Mouse (Mus musculus) erythroblast, embryonic 14.5 days (primary cell): Measurements from ENCODE around the gene Ptgds. TPM values are rescaled to one million over a fixed set of nuclear protein-coding genes. Genes with fewer than 3 reads are reported as not detected.

Experiments used
- H3K27me3 ChIP-seq: 2 replicates; pipeline ENCODE4 v1.6.1; 2012; ENCODE audit warnings: inconsistent platforms; ENCODE audit not compliant: control insufficient read depth
- H3K36me3 ChIP-seq: 2 replicates; pipeline ENCODE4 v1.6.1; 2012; ENCODE audit warnings: mild to moderate bottlenecking, inconsistent platforms; ENCODE audit not compliant: control insufficient read depth
- H3K4me1 ChIP-seq: 2 replicates; pipeline ENCODE4 v1.6.1; 2012; ENCODE audit warnings: inconsistent platforms; ENCODE audit not compliant: control insufficient read depth
- H3K4me3 ChIP-seq: replicated peaks from 2 replicates; pipeline ENCODE3; 2012; ENCODE audit warnings: moderate library complexity, mild to moderate bottlenecking, inconsistent platforms
- H3K9me3 ChIP-seq: 2 replicates; pipeline ENCODE4 v1.6.1; 2012; ENCODE audit warnings: low read length, inconsistent platforms, mixed read lengths; ENCODE audit not compliant: control insufficient read depth
- GATA1 ChIP-seq: IDR thresholded peaks from 2 replicates; pipeline ENCODE4 v1.6.1; 2012; ENCODE audit warnings: low read length, inconsistent platforms, mixed read lengths
- TAL1 ChIP-seq: IDR thresholded peaks from 3 replicates; pipeline ENCODE4 v1.6.1; 2012; ENCODE audit warnings: low read length, inconsistent platforms, mixed read lengths
- polyA plus RNA-seq: library from polyadenylated mRNA; stranded (reverse); fragments of >175 nt; gene quantifications from 2 replicates; pipeline ENCODE4 v1.2.3, GENCODE M21; 2012

The Ptgds gene
- polyA plus RNA-seq, 1 experiment, result not detected

DNA sequence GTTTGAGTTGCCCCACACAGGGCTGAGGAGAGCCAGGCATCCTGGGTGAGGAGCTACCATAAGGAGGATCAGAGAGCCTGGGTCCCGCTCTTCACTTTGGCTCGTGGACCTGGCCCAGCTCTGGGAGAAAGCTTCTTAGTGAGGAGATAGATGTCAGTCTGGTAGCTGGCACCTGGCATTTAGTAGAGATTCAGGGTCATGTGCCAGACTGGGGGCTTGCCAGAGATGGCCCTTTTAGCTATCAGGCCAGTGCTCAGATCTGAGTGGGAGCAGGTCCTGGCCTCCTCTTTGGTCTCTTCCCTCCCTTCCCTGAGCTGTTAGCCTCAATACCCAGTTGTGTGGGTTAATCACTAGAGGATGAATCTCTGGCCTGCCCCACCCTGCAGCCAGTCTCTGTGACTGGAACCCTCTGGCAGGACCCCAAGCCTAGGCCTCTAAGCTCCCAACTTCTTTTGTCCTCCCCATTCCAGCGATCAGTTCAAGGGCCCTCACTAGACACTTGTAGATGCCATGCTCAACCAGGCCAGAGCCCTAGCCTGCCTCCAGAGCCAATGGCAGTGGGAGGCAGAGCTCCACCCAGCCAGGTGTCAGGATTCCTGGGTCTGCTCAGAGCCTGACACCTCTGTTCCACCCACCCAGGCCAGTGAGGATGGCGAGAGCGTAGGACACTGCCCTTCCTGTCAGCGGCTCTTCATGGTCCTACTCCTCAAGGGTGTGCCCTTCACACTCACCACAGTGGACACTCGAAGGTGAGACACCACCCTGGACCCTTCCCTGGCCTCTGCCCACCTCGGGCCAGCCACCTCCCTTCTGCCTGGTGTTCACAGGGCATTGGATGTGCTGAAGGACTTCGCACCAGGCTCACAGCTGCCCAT is 12.6 kb downstream of the Ptgds start:
- Histone ChIP-seq H3K9me3 (no peaks in the 10 kb centered on the region), H3K27me3 (no peaks in the 10 kb centered on the region), H3K4me1 (peaks cover 46% of the 10 kb centered on the region), H3K4me3 (no peak overlapping the region), H3K36me3 (peaks cover 18% of the 10 kb centered on the region)
- no peak for TF ChIP-seq TAL1
- no peak for TF ChIP-seq GATA1

DNA sequence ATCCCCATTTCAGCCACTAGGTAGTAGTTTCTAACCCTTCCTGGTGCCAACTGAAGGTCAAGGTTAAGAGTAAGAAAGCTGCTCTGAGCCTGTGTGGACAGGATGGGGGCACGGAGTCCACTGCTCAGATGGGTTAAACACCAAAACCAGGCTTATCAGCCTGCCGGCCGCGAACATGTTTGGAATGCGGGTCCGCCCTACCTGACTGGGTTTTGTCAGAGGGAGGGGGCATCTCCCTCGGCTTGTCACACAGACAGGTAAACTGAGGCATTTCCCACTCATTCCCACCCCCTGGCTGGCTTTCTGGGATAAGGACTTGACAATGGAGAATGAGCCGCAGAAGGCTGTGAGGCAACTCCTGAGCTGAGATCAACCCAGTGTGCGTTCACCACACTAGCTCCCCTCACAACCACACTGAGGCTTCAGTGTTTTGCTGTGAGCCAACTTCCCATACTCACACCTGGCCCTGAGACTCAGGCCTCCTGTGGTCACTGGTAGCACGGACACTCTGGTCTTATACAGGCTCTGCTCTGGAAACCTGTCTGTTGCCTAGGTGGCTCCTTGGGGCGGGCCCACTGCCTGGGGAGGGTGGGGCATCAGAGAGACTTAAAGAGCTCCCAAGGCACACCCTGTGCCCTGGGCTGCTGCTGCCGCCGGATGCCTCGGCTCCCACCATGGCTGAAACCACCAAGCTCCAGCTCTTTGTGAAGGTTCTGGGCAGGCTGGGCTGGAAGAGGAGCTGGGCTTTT is 13.5 kb downstream of the Ptgds start, which contains the start of gene Clic3:
Gene Clic3, plus strand, starts transcription at position 634 of the 749 bp plus-strand sequence.
- Histone ChIP-seq H3K4me1 (peaks cover 44% of the 10 kb centered on the region), H3K36me3 (peaks cover 18% of the 10 kb centered on the region), H3K9me3 (no peaks in the 10 kb centered on the region), H3K27me3 (no peaks in the 10 kb centered on the region), H3K4me3 (no peak within 1 kb of the TSS)
- no peak for TF ChIP-seq TAL1
- no peak for TF ChIP-seq GATA1

DNA sequence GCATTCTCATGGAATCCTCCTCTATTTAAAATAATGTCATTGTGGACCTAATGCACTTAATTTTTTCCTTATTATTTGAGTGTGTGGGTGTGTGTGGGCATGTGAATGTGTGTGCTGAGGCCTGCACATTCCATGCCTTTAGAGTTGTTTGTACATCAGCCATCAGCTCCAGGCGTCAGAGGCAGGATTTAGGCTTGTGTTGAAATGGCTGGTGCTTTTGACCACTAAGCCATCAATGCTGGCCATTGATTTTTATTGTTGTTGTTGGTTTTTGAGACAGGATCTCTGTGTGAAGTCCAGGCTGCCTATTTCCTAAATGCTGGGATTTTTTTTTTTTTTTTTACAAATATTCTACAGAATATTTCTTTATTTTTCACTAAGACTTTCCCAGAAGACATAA is 16.9 kb downstream of the Ptgds start:
- no peak overlapping the region for H3K4me3 ChIP-seq
- H3K27me3 ChIP-seq, result no peaks in the 10 kb centered on the region
- H3K36me3 ChIP-seq, result peaks cover 4% of the 10 kb centered on the region
- no peaks in the 10 kb centered on the region for H3K9me3 ChIP-seq
- TF ChIP-seq TAL1 (no peak), GATA1 (no peak)
- H3K4me1 ChIP-seq, result peaks cover 13% of the 10 kb centered on the region

DNA sequence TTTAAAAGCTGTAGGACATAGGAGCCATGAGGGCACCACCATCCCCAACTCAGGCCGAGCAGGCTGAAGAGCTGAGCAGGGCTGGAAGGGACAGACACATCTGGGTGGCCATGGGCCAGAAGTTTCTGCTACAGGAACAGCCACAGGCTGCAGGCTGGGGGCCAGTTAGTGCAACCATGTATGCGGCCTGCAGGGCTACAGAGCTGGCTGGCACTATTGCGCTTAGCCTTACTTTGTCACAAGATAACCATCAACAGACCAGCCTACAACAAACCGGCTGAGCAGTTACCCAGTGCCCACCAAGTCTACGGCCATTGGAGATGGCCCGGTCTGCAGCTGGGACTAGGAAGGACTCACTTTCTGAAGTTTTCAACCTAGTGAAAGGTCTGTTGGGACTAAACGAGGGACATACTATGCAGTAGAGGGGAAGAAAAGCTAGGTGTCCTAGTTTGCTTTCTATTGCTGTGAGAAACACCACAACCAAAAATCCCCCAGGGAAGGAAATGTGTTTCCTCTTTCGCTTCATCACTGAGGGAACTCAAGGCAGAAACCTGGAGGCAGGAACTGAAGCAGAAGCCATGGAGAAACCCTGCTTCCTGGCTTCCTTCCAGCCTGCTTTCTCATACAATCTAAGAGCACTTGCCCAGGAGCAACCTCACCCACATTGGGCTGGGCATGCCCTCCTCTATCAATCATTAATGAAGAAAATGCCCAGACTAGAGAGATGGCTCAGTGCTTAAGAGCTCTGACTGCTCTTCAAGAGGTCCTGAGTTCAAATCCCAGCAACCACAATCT is 18.8 kb downstream of the Ptgds start:
- Histone ChIP-seq H3K4me1 (no peaks in the 10 kb centered on the region; the same call in 1 of the 2 replicates), H3K36me3 (no peaks in the 10 kb centered on the region; the same call in 1 of the 2 replicates), H3K27me3 (no peaks in the 10 kb centered on the region), H3K4me3 (no peak overlapping the region), H3K9me3 (no peaks in the 10 kb centered on the region)
- TF ChIP-seq TAL1 (no peak), GATA1 (no peak)

DNA sequence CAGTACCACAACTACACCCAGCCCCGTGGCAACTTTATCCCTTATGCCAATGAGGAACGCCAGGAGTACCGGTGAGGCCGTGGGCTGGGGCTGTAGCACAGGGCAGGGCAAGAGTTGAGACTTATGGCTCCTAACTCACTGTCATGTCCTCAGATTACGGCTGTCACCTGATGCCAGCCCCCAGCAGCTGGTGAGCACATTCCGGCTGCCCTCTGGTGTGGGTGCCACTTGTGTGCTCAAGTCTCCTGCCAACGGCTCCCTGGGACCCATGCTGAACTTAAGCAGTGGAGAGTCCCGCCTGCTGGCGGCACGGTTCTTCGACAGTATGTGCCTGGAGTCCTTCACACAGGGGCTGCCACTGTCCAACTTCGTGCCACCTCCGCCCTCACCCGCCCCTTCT is 27.2 kb downstream of the Ptgds start:
- no peak for TF ChIP-seq GATA1
- Histone ChIP-seq H3K4me3 (no peak overlapping the region), H3K36me3 (peaks cover 6% of the 10 kb centered on the region; the same call in 1 of the 2 replicates), H3K9me3 (no peaks in the 10 kb centered on the region), H3K27me3 (no peaks in the 10 kb centered on the region), H3K4me1 (no peaks in the 10 kb centered on the region; the same call in 1 of the 2 replicates)

DNA sequence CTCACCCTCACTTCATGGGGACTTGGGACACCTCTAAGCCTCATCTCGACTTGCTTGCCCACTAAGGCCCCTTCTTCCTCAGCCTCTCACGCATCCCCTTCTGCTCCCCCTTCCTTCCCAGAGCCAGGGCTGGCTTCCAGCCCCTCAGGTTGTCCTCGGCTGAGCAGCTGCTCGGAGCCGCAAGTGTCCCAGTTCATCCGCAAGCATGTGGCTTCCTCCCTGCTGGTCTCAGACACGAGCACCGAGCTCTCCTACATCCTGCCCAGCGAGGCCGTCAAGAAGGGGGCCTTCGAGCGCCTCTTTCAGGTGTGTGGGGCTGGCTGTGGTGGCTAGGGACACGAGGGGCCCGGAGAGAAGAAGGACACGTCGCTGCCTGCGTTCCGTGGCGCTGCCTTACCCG is 28.8 kb downstream of the Ptgds start:
- peaks cover 6% of the 10 kb centered on the region; the same call in 1 of the 2 replicates for H3K36me3 ChIP-seq
- H3K27me3 ChIP-seq, result no peaks in the 10 kb centered on the region
- H3K4me3 ChIP-seq, result no peak overlapping the region
- no peaks in the 10 kb centered on the region for H3K4me1 ChIP-seq
- no peaks in the 10 kb centered on the region for H3K9me3 ChIP-seq
- TF ChIP-seq TAL1 (no peak), GATA1 (no peak)

DNA sequence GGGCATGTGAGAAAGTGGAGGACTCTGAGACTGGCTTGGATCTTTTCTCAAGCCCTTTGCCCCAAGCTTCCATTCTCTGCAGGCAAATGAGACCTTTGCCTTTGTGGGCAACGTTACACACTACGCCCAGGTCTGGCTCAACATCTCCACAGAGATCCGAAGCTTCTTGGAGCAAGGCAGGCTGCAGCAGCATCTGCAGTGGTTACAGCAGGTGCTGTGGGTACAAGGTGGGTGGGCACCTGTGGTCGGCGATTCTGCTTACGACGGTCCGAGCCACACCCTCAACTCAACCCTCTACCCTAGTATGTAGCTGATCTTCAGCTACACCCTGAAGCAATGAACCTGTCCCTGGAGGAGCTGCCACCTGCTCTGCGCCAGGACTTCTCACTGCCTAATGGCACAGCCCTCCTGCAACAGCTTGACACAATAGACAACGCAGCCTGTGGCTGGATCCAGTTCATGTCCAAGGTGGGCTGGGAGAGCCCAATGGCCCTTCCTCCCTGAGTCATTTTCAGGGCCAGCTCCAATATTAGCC is 33.5 kb downstream of the Ptgds start:
- Histone ChIP-seq H3K36me3 (no peaks in the 10 kb centered on the region; the same call in 1 of the 2 replicates), H3K4me1 (peaks cover 7% of the 10 kb centered on the region), H3K27me3 (no peaks in the 10 kb centered on the region), H3K4me3 (no peak overlapping the region), H3K9me3 (no peaks in the 10 kb centered on the region)
- TF ChIP-seq TAL1, result no peak
- TF ChIP-seq GATA1, result no peak

DNA sequence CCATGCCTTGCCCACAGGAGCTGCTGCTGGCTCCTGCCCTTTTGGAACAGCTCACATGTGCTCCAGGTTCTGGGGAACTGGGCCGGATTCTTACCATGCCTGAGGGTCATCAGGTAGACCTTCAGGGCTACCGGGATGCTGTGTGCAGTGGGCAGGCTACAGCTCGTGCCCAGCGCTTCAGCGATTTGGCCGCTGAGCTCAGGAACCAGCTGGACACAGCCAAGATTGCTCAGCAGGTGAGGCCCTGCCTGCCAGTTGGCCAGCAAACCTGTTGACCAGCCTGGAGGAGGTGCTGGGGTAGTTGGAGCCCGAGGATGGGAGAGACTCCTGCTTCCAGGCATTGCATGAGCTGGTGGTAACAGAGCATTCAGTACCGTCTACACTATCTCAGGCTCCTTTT is 35.6 kb downstream of the Ptgds start:
- Histone ChIP-seq H3K4me3 (no peak overlapping the region), H3K9me3 (no peaks in the 10 kb centered on the region), H3K27me3 (peaks cover 15% of the 10 kb centered on the region), H3K36me3 (no peaks in the 10 kb centered on the region; the same call in 1 of the 2 replicates), H3K4me1 (peaks cover 9% of the 10 kb centered on the region)
- TF ChIP-seq GATA1 (no peak), TAL1 (no peak)
